Mouse (Mus musculus) forebrain, embryonic 11.5 days (tissue): ENCODE data around the gene Pcca. TPM values are rescaled to one million over a fixed set of nuclear protein-coding genes. Genes with fewer than 3 reads are reported as not detected.

Experiments
- ATAC-seq: fragments of 200-750 bp; cut with Nextera tagmentation; replicated peaks from 2 replicates; pipeline ENCODE4 v1.8.0; 2017; ENCODE audit warnings: moderate TSS enrichment; ENCODE audit not compliant: low FRiP score
- DNase-seq: peaks from one replicate; pipeline ENCODE4 v3.0.0-alpha.2; 2017; ENCODE audit warnings: low spot score
- H3K27ac ChIP-seq: fragments of 300-500 bp; sonication (generic); 2 replicates; pipeline ENCODE4 v1.5.1; 2014; ENCODE audit warnings: low read depth, low read length
- H3K27me3 ChIP-seq: fragments of 300-500 bp; sonication (generic); 2 replicates; pipeline ENCODE4 v1.6.1; 2014; ENCODE audit warnings: mild to moderate bottlenecking, low read length, mixed read lengths; ENCODE audit not compliant: control insufficient read depth, insufficient read depth
- H3K36me3 ChIP-seq: fragments of 300-500 bp; sonication (generic); 2 replicates; pipeline ENCODE4 v1.6.1; 2014; ENCODE audit warnings: mild to moderate bottlenecking, low read length, moderate library complexity, mixed read lengths; ENCODE audit not compliant: control insufficient read depth, insufficient read depth
- H3K4me1 ChIP-seq: fragments of 300-500 bp; sonication (generic); replicated peaks from 2 replicates; pipeline ENCODE4 v1.6.1; 2014; ENCODE audit warnings: low read length, mixed read lengths; ENCODE audit not compliant: control insufficient read depth, insufficient read depth
- H3K4me2 ChIP-seq: fragments of 300-500 bp; sonication (generic); 2 replicates; pipeline ENCODE4 v1.6.1; 2014; ENCODE audit warnings: low read depth, mild to moderate bottlenecking, low read length, moderate library complexity, mixed read lengths; ENCODE audit not compliant: severe bottlenecking
- H3K4me3 ChIP-seq: fragments of 300-500 bp; sonication (generic); 2 replicates; pipeline ENCODE4 v1.5.1; 2014; ENCODE audit warnings: low read depth, low read length
- H3K9ac ChIP-seq: fragments of 300-500 bp; sonication (generic); 2 replicates; pipeline ENCODE4 v1.6.1; 2014; ENCODE audit warnings: low read length
- H3K9me3 ChIP-seq: fragments of 300-500 bp; sonication (generic); 2 replicates; pipeline ENCODE4 v1.6.1; 2016; ENCODE audit warnings: low read length, mixed read lengths; ENCODE audit not compliant: control insufficient read depth
- WGBS: fragments of 180-500 bp; shearing (Covaris S2); extraction: QIAGEN DNeasy Blood & Tissue Kit; methylation state at CpG from one replicate; pipeline ENCODE4 v1.1.7; 2014; 5-methylcytosine and 5-hydroxymethylcytosine counted together
- polyA plus RNA-seq: library from polyadenylated mRNA; unstranded; fragments of >200 nt; fragmentation: Nextera tagmentation; extraction: Ambion mirVana; gene quantifications from 2 replicates; pipeline ENCODE4 v1.2.1, GENCODE M21; 2014

Pcca gene
- polyA plus RNA-seq, 1 experiment from 2014 or later = 39.6 TPM

DNA sequence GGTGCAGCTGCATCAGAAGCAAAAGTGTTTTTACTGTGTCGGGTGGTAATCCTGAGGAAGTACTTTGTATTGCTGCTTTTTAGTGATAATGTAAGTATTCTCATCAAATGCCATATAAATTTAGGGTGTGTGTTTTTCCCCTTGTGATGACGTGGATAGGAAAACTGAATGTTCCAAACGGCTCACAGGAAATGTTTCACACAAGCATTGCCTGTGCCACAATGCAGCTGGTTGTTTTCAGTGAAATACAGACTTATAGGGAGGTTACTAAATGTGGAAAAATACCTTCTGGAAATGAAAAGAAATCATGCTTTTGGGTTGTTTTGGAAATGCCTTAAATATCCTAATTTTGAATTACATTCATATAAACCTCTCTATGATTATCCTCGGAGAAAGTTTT is 250.6 kb downstream of the Pcca start:
- Histone ChIP-seq H3K9me3 (no peaks in the 10 kb centered on the region), H3K27ac (no peak overlapping the region), H3K9ac (no peak overlapping the region), H3K4me1 (no peaks in the 10 kb centered on the region), H3K36me3 (no peaks in the 10 kb centered on the region), H3K4me3 (no peak overlapping the region), H3K27me3 (no peaks in the 10 kb centered on the region), H3K4me2 (no peak overlapping the region)
- ATAC-seq (no peak), DNase-seq (no peak)
- 87% methylated on average over 4 of the region's 4 CpGs for WGBS

- Histone ChIP-seq H3K27me3 (no peaks in the 10 kb centered on the region), H3K4me3 (no peak overlapping the region), H3K4me2 (no peak overlapping the region), H3K36me3 (no peaks in the 10 kb centered on the region), H3K9me3 (no peaks in the 10 kb centered on the region), H3K4me1 (no peaks in the 10 kb centered on the region), H3K27ac (no peak overlapping the region), H3K9ac (no peak overlapping the region)
- ATAC-seq (no peak), DNase-seq (no peak)
- WGBS = 83% methylated on average over 2 of the region's 2 CpGs
Observed at GRCm38 (mm10) chr14:122788199-122788598, 254.1 kb downstream of the Pcca start.

DNA sequence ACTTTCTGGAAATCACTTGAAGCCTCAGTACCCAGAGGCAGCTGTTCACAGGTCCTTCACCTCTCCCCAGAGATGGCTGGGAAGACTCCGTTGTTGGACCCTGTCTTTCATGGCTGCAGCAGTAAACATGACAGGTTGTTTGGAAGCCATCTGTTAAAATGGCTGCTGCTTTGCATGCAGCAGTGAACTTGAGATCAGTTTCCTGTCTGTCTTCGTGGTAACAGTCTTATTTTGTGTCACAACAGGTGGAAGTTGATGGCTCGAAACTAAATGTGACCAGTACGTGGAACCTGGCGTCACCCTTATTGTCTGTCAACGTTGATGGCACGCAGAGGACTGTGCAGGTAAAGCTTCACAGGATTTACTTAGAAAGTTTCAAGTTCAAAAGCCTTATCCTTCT is 256.0 kb downstream of the Pcca start:
- Histone ChIP-seq H3K36me3 (no peaks in the 10 kb centered on the region), H3K4me2 (no peak overlapping the region), H3K4me3 (no peak overlapping the region), H3K9ac (no peak overlapping the region), H3K4me1 (no peaks in the 10 kb centered on the region), H3K27me3 (no peaks in the 10 kb centered on the region), H3K9me3 (no peaks in the 10 kb centered on the region), H3K27ac (no peak overlapping the region)
- 90% methylated on average over 7 of the region's 7 CpGs for WGBS
- DNase-seq (no peak), ATAC-seq (no peak)

DNA sequence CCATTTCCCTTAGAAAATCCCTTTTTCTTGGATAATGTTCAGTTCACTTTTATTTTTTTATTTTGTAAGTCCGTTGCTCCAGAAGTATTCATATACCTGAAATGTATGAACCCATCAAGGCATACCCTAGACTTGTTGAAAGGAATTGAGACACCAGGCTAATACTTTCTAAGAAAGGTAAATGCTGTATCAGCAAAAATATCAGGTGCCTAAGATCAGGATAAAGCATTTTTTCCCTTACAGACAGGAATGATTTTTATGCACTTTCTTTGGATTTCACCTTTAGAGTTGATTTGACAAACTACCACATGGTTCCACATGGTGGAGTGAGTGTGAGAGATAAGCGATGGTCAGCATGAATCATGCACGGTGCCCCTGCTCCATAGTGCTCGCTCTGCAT is 259.2 kb downstream of the Pcca start:
- Histone ChIP-seq H3K36me3 (no peaks in the 10 kb centered on the region), H3K4me3 (no peak overlapping the region), H3K9me3 (no peaks in the 10 kb centered on the region), H3K27me3 (no peaks in the 10 kb centered on the region), H3K9ac (no peak overlapping the region), H3K4me2 (no peak overlapping the region), H3K4me1 (no peaks in the 10 kb centered on the region), H3K27ac (no peak overlapping the region)
- ATAC-seq (no peak), DNase-seq (no peak)
- 92% methylated on average over 4 of the region's 4 CpGs for WGBS

- 93% methylated on average over 4 of the region's 4 CpGs for WGBS
Observed at GRCm38 (mm10) chr14:122800296-122800695, 266.2 kb downstream of the Pcca start.

DNA sequence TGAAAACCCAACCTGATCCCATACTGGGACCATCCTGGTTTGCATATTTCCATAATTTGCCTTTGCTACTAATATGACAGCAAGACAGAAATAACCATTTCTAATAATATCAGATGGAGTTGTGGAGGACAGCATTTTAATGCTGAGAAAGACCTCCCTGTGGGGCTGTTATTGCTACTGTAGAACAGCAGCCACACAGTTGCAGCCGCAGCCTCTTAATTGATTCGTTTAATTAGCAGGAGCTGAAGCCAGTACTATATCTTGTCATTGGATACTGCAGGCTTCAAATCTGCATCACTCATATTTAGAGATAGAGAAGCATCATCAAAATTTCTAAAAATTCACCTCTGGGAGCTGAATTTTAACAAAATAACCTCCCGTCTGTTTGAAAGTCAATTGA is 286.9 kb downstream of the Pcca start:
- Histone ChIP-seq H3K4me2 (no peak overlapping the region), H3K4me1 (no peaks in the 10 kb centered on the region), H3K9ac (no peak overlapping the region), H3K36me3 (no peaks in the 10 kb centered on the region), H3K4me3 (no peak overlapping the region), H3K9me3 (no peaks in the 10 kb centered on the region), H3K27ac (no peak overlapping the region), H3K27me3 (no peaks in the 10 kb centered on the region)
- ATAC-seq (no peak), DNase-seq (no peak)
- WGBS = 85% methylated on average over 3 of the region's 3 CpGs

More at GRCm38 (mm10) chr14:122800296-122800695, 266.2 kb downstream of the Pcca start:
- Histone ChIP-seq H3K4me1 (no peaks in the 10 kb centered on the region), H3K27me3 (no peaks in the 10 kb centered on the region), H3K27ac (no peak overlapping the region), H3K4me2 (no peak overlapping the region), H3K9me3 (no peaks in the 10 kb centered on the region), H3K9ac (no peak overlapping the region), H3K36me3 (no peaks in the 10 kb centered on the region), H3K4me3 (no peak overlapping the region)
- DNase-seq (no peak), ATAC-seq (no peak)

DNA sequence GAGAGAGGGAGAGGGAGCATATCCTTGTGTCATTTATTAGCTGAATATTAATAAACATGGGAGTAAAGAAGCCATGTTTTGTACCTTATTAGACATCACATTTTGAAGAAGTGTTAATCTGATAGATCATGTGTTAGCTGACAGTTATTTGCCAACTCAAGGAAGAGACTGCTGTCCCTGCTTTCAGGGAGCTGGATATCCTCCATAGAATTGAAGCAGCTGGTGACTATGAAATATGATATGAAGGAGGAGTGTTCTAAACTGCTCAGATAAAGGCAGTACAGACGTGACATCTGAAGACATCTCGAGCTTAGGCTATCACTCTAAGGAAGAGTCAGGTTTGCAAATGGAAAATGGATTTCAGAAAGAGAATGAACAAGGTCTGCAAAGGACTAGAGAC is 289.7 kb downstream of the Pcca start:
- Histone ChIP-seq H3K36me3 (no peaks in the 10 kb centered on the region), H3K9ac (no peak overlapping the region), H3K27me3 (no peaks in the 10 kb centered on the region), H3K4me3 (no peak overlapping the region), H3K4me2 (no peak overlapping the region), H3K4me1 (no peaks in the 10 kb centered on the region), H3K27ac (no peak overlapping the region), H3K9me3 (no peaks in the 10 kb centered on the region)
- 81% methylated on average over 2 of the region's 2 CpGs for WGBS
- DNase-seq = no peak
- ATAC-seq = no peak

DNA sequence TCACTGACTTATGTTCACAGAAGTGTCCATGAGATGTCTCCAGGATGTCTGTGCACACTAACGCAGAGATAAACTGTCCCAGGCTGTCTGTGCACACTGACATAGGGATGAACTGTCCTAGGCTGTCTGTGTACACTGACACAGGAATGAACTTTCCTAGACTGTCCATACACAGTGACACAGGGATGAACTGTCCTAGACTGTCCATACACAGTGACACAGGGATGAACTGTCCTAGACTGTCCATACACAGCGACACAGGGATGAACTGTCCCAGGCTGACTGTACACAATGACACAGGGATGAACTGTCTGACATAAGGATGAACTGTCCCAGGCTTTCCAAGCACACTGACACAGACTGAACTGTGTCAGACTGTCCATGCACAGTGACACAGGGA is 291.3 kb downstream of the Pcca start:
- Histone ChIP-seq H3K27me3 (no peaks in the 10 kb centered on the region), H3K9me3 (no peaks in the 10 kb centered on the region), H3K4me2 (no peak overlapping the region), H3K4me1 (no peaks in the 10 kb centered on the region), H3K36me3 (no peaks in the 10 kb centered on the region), H3K4me3 (no peak overlapping the region), H3K9ac (no peak overlapping the region), H3K27ac (no peak overlapping the region)
- DNase-seq (no peak), ATAC-seq (no peak)
- WGBS = 92% methylated on average over 2 of the region's 2 CpGs

- H3K36me3 ChIP-seq = no peaks in the 10 kb centered on the region
- no peak overlapping the region for H3K4me2 ChIP-seq
- H3K9ac ChIP-seq = no peak overlapping the region
- no peaks in the 10 kb centered on the region for H3K4me1 ChIP-seq
- no peak overlapping the region for H3K27ac ChIP-seq
- H3K4me3 ChIP-seq = no peak overlapping the region
- H3K27me3 ChIP-seq = no peaks in the 10 kb centered on the region
- 87% methylated on average over 1 of the region's 1 CpGs for WGBS
- H3K9me3 ChIP-seq = no peaks in the 10 kb centered on the region
- ATAC-seq (no peak), DNase-seq (no peak)
Observed at GRCm38 (mm10) chr14:122830433-122830832, 296.3 kb downstream of the Pcca start.
